Mouse (Mus musculus) MEL (cell line): ENCODE measurements around the gene 4930432K21Rik.

Source experiments
- CTCF ChIP-seq, 3 experiments: IDR thresholded peaks in 2 of 3; conservative IDR thresholded peaks in 1 of 3; 2 replicates each; pipeline ENCODE4 v1.5.1; 2011 to 2012; ENCODE audit warnings: low read length in 3 of 3, low read depth in 2 of 3, mild to moderate bottlenecking in 2 of 3, improper control_type of control experiment in 1 of 3, inconsistent platforms in 1 of 3, mixed read lengths in 1 of 3, moderate library complexity in 1 of 3; ENCODE audit not compliant: control insufficient read depth in 1 of 3, insufficient read depth in 1 of 3, poor library complexity in 1 of 3, severe bottlenecking in 1 of 3
- NELFE ChIP-seq: IDR thresholded peaks from 2 replicates; pipeline ENCODE4 v1.6.1; 2011; ENCODE audit warnings: low read depth, low read length, improper control_type of control experiment
- POLR2A ChIP-seq, 2 experiments: IDR thresholded peaks; 2 replicates each; pipeline ENCODE4 v1.6.1; 2011 to 2012; ENCODE audit warnings: low read length in 2 of 2, mild to moderate bottlenecking in 2 of 2, control low read depth in 1 of 2, improper control_type of control experiment in 1 of 2, low read depth in 1 of 2, moderate library complexity in 1 of 2; ENCODE audit not compliant: control insufficient read depth in 1 of 2, insufficient read depth in 1 of 2, poor library complexity in 1 of 2
- ZNF384 ChIP-seq: IDR thresholded peaks from 2 replicates; pipeline ENCODE4 v1.6.1; 2012; ENCODE audit warnings: low read depth, mild to moderate bottlenecking, inconsistent platforms, low read length, improper control_type of control experiment

DNA sequence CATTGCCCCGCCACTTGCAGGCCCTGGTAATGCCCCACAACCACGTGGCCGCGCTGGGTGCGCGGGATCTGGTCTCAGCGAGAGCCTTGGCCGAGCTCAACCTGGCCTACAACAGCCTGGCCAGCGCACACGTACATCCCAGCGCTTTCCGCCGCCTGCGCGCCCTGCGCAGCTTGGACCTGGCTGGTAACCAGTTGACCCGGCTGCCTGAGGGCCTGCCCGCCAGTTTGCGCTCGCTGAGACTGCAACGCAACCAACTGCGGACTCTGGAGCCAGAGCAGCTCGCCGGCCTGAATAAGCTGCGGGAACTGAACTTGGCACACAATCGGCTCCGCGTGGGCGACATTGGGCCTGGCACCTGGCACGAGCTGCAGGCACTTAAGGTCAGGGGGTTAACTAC is 17.0 kb upstream of the 4930432K21Rik start:
- TF ChIP-seq CTCF (IDR thresholded peaks at IDR 0.05 in 2 of 3, conservative IDR thresholded peaks at IDR 0.05 in 1 of 3; ENCODE audit: control insufficient read depth in 1 of 3, insufficient read depth in 1 of 3, low read depth in 2 of 3, low read length in 3 of 3, poor library complexity in 1 of 3, severe bottlenecking in 1 of 3): no peak
- TF ChIP-seq POLR2A (IDR thresholded peaks at IDR 0.05; ENCODE audit: control insufficient read depth in 1 of 2, insufficient read depth in 1 of 2, low read depth in 1 of 2, low read length in 2 of 2, poor library complexity in 1 of 2): no peak
- no peak for TF ChIP-seq NELFE
- no peak for TF ChIP-seq ZNF384
